Mouse (Mus musculus) heart, embryonic 10.5 days (tissue): ENCODE data around the gene 4930519P11Rik. TPM values are rescaled to one million over a fixed set of nuclear protein-coding genes. Genes with fewer than 3 reads are reported as not detected.

ENCODE experiments used
- DNase-seq: peaks from one replicate; pipeline ENCODE4 v3.0.0-alpha.2; 2017; ENCODE audit warnings: low spot score
- H3K27ac ChIP-seq: fragments of 300-500 bp; sonication (generic); 2 replicates; pipeline ENCODE4 v1.5.1; 2016; ENCODE audit warnings: mild to moderate bottlenecking
- H3K27me3 ChIP-seq: fragments of 300-500 bp; sonication (generic); 2 replicates; pipeline ENCODE4 v1.6.1; 2016; ENCODE audit warnings: mild to moderate bottlenecking; ENCODE audit not compliant: poor library complexity, insufficient read depth, severe bottlenecking
- H3K36me3 ChIP-seq: fragments of 300-500 bp; sonication (generic); 2 replicates; pipeline ENCODE4 v1.6.1; 2016; ENCODE audit warnings: mild to moderate bottlenecking, moderate library complexity
- H3K4me1 ChIP-seq: fragments of 300-500 bp; sonication (generic); 2 replicates; pipeline ENCODE4 v1.6.1; 2016; ENCODE audit warnings: mild to moderate bottlenecking
- H3K4me3 ChIP-seq: fragments of 300-500 bp; sonication (generic); 2 replicates; pipeline ENCODE4 v1.5.1; 2016; ENCODE audit warnings: mild to moderate bottlenecking, moderate library complexity
- H3K9me3 ChIP-seq: fragments of 300-500 bp; sonication (generic); 2 replicates; pipeline ENCODE4 v1.6.1; 2016; ENCODE audit warnings: mild to moderate bottlenecking, moderate library complexity
- WGBS: fragments of 180-500 bp; shearing (Covaris S2); methylation state at CpG from one replicate; pipeline ENCODE4 v1.1.7; 2016; 5-methylcytosine and 5-hydroxymethylcytosine counted together
- polyA plus RNA-seq: library from polyadenylated mRNA; unstranded; fragments of >200 nt; fragmentation: Nextera tagmentation; extraction: Ambion mirVana; gene quantifications from 2 replicates; pipeline ENCODE4 v1.2.1, GENCODE M21; 2016

4930519P11Rik gene
- polyA plus RNA-seq = 0.32 and 0.69 TPM in 2 replicates

GRCm38 (mm10) chr2:154613118-154614115 is at the start of gene 4930519P11Rik, which contains the start of gene Zfp341:
4930519P11Rik (minus strand) TSS chr2:154613437.
Zfp341 (plus strand) TSS chr2:154613297.
- Histone ChIP-seq H3K27me3 (peaks cover 4% of the 10 kb centered on the region; the same call in 1 of the 2 replicates), H3K9me3 (no peaks in the 10 kb centered on the region), H3K36me3 (no peaks in the 10 kb centered on the region; the same call in 1 of the 2 replicates), H3K27ac (peak within 1 kb of the TSS; percentile 93), H3K4me3 (peak within 1 kb of the TSS; percentile 65), H3K4me1 (peaks cover 22% of the 10 kb centered on the region)
- DNase-seq = peak; percentile 95
- WGBS = under 1% methylated on average over 96 of the region's 98 CpGs

- H3K9me3 ChIP-seq = no peaks in the 10 kb centered on the region
- peak overlapping the region; percentile 25; the same call in 1 of the 2 replicates for H3K4me3 ChIP-seq
- no peak overlapping the region for H3K27ac ChIP-seq
- H3K36me3 ChIP-seq = peaks cover 32% of the 10 kb centered on the region
- H3K27me3 ChIP-seq = no peaks in the 10 kb centered on the region
- no peak for DNase-seq
- 78% methylated on average over 5 of the region's 5 CpGs for WGBS
- H3K4me1 ChIP-seq = peaks cover 33% of the 10 kb centered on the region
Measured at GRCm38 (mm10) chr2:154659531-154660074, 46.4 kb upstream of the 4930519P11Rik start.

- no peak for DNase-seq
- Histone ChIP-seq H3K27ac (no peak overlapping the region), H3K36me3 (peaks cover 32% of the 10 kb centered on the region), H3K9me3 (no peaks in the 10 kb centered on the region), H3K27me3 (no peaks in the 10 kb centered on the region), H3K4me3 (peak overlapping the region; percentile 25; the same call in 1 of the 2 replicates), H3K4me1 (peaks cover 33% of the 10 kb centered on the region)
- 63% methylated on average over 4 of the region's 4 CpGs for WGBS
Measured at GRCm38 (mm10) chr2:154659070-154659469, 45.8 kb upstream of the 4930519P11Rik start.

GRCm38 (mm10) chr2:154657486-154658237 is 44.4 kb upstream of the 4930519P11Rik start:
- Histone ChIP-seq H3K27ac (peak overlapping the region; percentile 95), H3K9me3 (no peaks in the 10 kb centered on the region), H3K4me1 (peaks cover 33% of the 10 kb centered on the region), H3K36me3 (peaks cover 22% of the 10 kb centered on the region), H3K27me3 (no peaks in the 10 kb centered on the region), H3K4me3 (peak overlapping the region; percentile 98)
- no peak for DNase-seq
- WGBS = 11% methylated on average over 12 of the region's 12 CpGs

GRCm38 (mm10) chr2:154656710-154657485 is 43.7 kb upstream of the 4930519P11Rik start:
- peaks cover 18% of the 10 kb centered on the region for H3K36me3 ChIP-seq
- H3K27ac ChIP-seq = peak overlapping the region; percentile 95
- H3K4me3 ChIP-seq = peak overlapping the region; percentile 98
- peaks cover 33% of the 10 kb centered on the region for H3K4me1 ChIP-seq
- no peaks in the 10 kb centered on the region for H3K27me3 ChIP-seq
- DNase-seq = peak; percentile 99
- no peaks in the 10 kb centered on the region for H3K9me3 ChIP-seq
- under 1% methylated on average over 66 of the region's 67 CpGs for WGBS

- peak overlapping the region; percentile 98 for H3K4me3 ChIP-seq
- H3K36me3 ChIP-seq = peaks cover 9% of the 10 kb centered on the region
- 84% methylated on average over 2 of the region's 2 CpGs for WGBS
- no peaks in the 10 kb centered on the region for H3K9me3 ChIP-seq
- peaks cover 33% of the 10 kb centered on the region for H3K4me1 ChIP-seq
- no peak for DNase-seq
- no peaks in the 10 kb centered on the region for H3K27me3 ChIP-seq
- H3K27ac ChIP-seq = peak overlapping the region; percentile 95
Measured at GRCm38 (mm10) chr2:154655878-154656414, 42.7 kb upstream of the 4930519P11Rik start.

GRCm38 (mm10) chr2:154654976-154655375 is 41.7 kb upstream of the 4930519P11Rik start:
- Histone ChIP-seq H3K36me3 (no peaks in the 10 kb centered on the region), H3K4me3 (no peak overlapping the region), H3K4me1 (peaks cover 27% of the 10 kb centered on the region), H3K27me3 (no peaks in the 10 kb centered on the region), H3K27ac (no peak overlapping the region), H3K9me3 (no peaks in the 10 kb centered on the region)
- 91% methylated on average over 12 of the region's 12 CpGs for WGBS
- DNase-seq = no peak

- H3K27ac ChIP-seq = no peak within 1 kb of the TSS
- no peak for DNase-seq
- WGBS = 46% methylated on average over 8 of the region's 8 CpGs
Measured at GRCm38 (mm10) chr2:154651363-154651762, 38.1 kb upstream of the 4930519P11Rik start, which contains the start of gene Chmp4b. Chmp4b (plus strand) TSS chr2:154651705.

GRCm38 (mm10) chr2:154650404-154650803 is 37.2 kb upstream of the 4930519P11Rik start:
- H3K4me1 ChIP-seq = no peaks in the 10 kb centered on the region
- DNase-seq = no peak
- no peaks in the 10 kb centered on the region for H3K9me3 ChIP-seq
- peaks cover 5% of the 10 kb centered on the region for H3K36me3 ChIP-seq
- H3K4me3 ChIP-seq = no peak overlapping the region
- 79% methylated on average over 3 of the region's 3 CpGs for whole genome bisulfite sequencing
- H3K27me3 ChIP-seq = no peaks in the 10 kb centered on the region
- no peak overlapping the region for H3K27ac ChIP-seq

More at GRCm38 (mm10) chr2:154651363-154651762, 38.1 kb upstream of the 4930519P11Rik start, which contains the start of gene Chmp4b:
- Histone ChIP-seq H3K4me3 (no peak within 1 kb of the TSS), H3K36me3 (no peaks in the 10 kb centered on the region), H3K9me3 (no peaks in the 10 kb centered on the region), H3K4me1 (0 out of 2 replicates have a peak, but pooled peaks cover 5% of the 10 kb centered on the region), H3K27me3 (no peaks in the 10 kb centered on the region)

GRCm38 (mm10) chr2:154648086-154648485 is 34.8 kb upstream of the 4930519P11Rik start:
- H3K9me3 ChIP-seq = no peaks in the 10 kb centered on the region
- DNase-seq = no peak
- H3K4me3 ChIP-seq = no peak overlapping the region
- no peaks in the 10 kb centered on the region for H3K4me1 ChIP-seq
- H3K27me3 ChIP-seq = no peaks in the 10 kb centered on the region
- WGBS = 25% methylated on average over 3 of the region's 3 CpGs
- peaks cover 20% of the 10 kb centered on the region for H3K36me3 ChIP-seq
- no peak overlapping the region for H3K27ac ChIP-seq

- H3K4me1 ChIP-seq = no peaks in the 10 kb centered on the region
- H3K27ac ChIP-seq = no peak overlapping the region
- no peak for DNase-seq
- 72% methylated on average over 5 of the region's 5 CpGs for WGBS
- no peaks in the 10 kb centered on the region for H3K27me3 ChIP-seq
- H3K36me3 ChIP-seq = peaks cover 24% of the 10 kb centered on the region
- no peak overlapping the region for H3K4me3 ChIP-seq
- H3K9me3 ChIP-seq = no peaks in the 10 kb centered on the region
Measured at GRCm38 (mm10) chr2:154646634-154647033, 33.4 kb upstream of the 4930519P11Rik start.
